Mouse (Mus musculus) monocyte, adult 59 days (primary cell): ENCODE measurements around the gene 1110065P20Rik. TPM values are rescaled to one million over a fixed set of nuclear protein-coding genes. Genes with fewer than 3 reads are reported as not detected.

Experiments used
- total RNA-seq, 2 experiments: library from RNA; stranded (reverse); gene quantifications; one replicate each; pipeline ENCODE4 v1.2.4; 2023

The 1110065P20Rik gene
- total RNA-seq = 10 to 100 TPM in 1 of 2 experiments, 1 to 10 TPM in 1; 8.7 to 11.7 TPM

DNA sequence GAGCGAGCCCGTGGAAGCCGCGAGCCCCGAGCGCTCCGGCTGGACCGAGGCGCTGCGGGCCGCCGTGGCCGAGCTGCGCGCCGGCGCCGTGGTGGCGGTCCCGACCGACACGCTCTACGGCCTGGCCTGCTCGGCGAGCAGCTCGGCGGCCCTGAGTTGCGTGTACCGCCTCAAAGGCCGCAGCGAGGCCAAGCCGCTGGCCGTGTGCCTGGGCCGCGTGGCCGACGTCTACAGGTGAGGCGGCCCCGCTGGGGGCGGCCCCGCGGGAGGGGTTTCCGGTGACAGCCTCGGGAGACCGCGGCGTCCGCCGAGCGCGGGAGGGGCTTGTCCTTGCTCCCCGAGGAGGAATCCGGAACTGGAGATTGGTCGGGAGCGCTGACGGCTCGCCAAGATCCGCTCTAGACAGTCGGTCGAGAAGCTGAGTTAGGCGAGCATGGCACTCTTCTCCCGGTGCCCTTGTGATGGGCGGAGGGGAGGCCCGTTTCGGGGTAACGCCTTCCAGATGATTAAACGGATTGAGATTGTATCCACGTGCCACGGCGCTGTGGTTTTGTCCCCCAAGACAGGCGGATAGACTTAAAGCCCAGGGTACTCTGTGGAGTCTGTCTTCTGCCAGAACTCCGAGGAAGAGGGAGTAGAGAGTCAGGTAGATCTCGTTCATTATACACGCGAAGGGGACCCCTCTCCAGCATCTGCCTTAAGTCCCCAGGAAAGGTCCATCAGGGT is at the start of gene 1110065P20Rik:
TSS of gene 1110065P20Rik (minus strand) at position 264 of the 726 bp plus-strand sequence.

GRCm38 (mm10) chr4:124880599-124880998 is 29.6 kb upstream of the 1110065P20Rik start, which contains the start of gene Epha10:
Gene Epha10, plus strand, starts transcription at chr4:124880899.

GRCm38 (mm10) chr4:124861283-124862188 is 10.5 kb upstream of the 1110065P20Rik start, which contains the start of gene Maneal:
Gene Maneal, minus strand, starts transcription at chr4:124862171.

DNA sequence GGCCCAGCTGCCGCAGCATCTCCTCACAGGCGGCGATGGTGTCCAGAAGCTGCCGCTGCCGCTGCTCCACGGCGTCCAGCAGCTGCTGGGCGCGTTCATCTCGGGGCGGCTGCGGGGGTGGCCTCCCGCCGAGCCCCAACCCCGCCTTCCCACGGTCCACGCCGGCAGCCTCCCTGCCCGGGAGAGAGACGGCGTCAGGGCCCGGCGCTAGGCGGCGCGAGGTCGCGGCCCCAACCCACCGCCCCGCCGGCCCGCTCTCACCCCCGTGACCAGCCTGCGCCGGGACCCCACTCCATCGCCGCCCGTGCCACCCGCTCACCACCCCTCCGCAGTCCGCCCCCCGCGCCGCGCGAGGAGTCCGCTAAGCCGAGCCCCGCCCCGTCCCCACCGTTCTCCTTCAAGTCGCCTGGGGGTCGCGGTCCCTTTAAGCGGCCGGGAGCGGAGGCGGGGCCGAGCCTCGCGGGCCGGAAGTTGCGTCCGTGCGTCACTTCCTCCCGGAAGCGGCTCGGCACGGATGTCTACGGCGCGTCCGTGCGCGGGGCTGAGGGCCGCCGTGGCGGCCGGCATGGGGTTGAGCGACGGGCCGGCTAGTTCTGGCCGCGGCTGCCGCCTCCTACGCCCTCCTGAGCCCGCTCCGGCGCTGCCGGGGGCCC is 609 bp downstream of the 1110065P20Rik start, which contains the start of gene Yrdc:
TSS of gene Yrdc (plus strand) at position 419 of the 653 bp plus-strand sequence.

GRCm38 (mm10) chr4:124801552-124802308 is 49.3 kb downstream of the 1110065P20Rik start, which contains the start of gene Mtf1:
Gene Mtf1, plus strand, starts transcription at chr4:124802104.

Other genes with a start within 250 kb of the 1110065P20Rik start
- not detected for gene 3100002H09Rik, start 240.4 kb downstream of the 1110065P20Rik start, total RNA-seq
- not detected for gene Pou3f1, start 194.4 kb downstream of the 1110065P20Rik start, total RNA-seq
- gene Utp11, start 157.6 kb downstream of the 1110065P20Rik start, total RNA-seq = 10 to 100 TPM; 17.9 to 22.3 TPM
- gene Fhl3, start 150.5 kb downstream of the 1110065P20Rik start, total RNA-seq = 1 to 10 TPM; 2.2 to 3.4 TPM
- 10 to 100 TPM; 29.2 to 33.0 TPM for gene Sf3a3, start 136.4 kb downstream of the 1110065P20Rik start, total RNA-seq
- 10 to 100 TPM; 57.5 to 62.3 TPM for gene Inpp5b, start 109.3 kb downstream of the 1110065P20Rik start, total RNA-seq
- 10 to 100 TPM; 30.2 to 33.9 TPM for gene Mtf1, start 49.1 kb downstream of the 1110065P20Rik start, total RNA-seq
- gene Yrdc, start 517 bp downstream of the 1110065P20Rik start, total RNA-seq = 10 to 100 TPM; 62.7 to 71.3 TPM
- not detected for gene Maneal, start 11.0 kb upstream of the 1110065P20Rik start, total RNA-seq
- gene Epha10, start 29.7 kb upstream of the 1110065P20Rik start, total RNA-seq = not detected
- 10 to 100 TPM in 1 of 2 experiments, 1 to 10 TPM in 1; 8.7 to 11.8 TPM for gene 9930104L06Rik, start 85.9 kb upstream of the 1110065P20Rik start, total RNA-seq
- gene Cdca8, start 88.1 kb upstream of the 1110065P20Rik start, total RNA-seq = 1 to 10 TPM; 2.6 to 3.4 TPM
- gene Rspo1, start 135.2 kb upstream of the 1110065P20Rik start, total RNA-seq = 1 to 10 TPM; 4.0 to 7.4 TPM
- 10 to 100 TPM; 53.5 to 59.6 TPM for gene Gnl2, start 165.4 kb upstream of the 1110065P20Rik start, total RNA-seq
- gene Dnali1, start 214.5 kb upstream of the 1110065P20Rik start, total RNA-seq = not detected
- gene Snip1, start 215.5 kb upstream of the 1110065P20Rik start, total RNA-seq = 10 to 100 TPM; 27.0 to 29.8 TPM
- gene Meaf6, start 233.9 kb upstream of the 1110065P20Rik start, total RNA-seq = 10 to 100 TPM; 45.6 to 48.9 TPM